Mouse (Mus musculus): ENCODE measurements around the gene Kcnip2. TPM values are rescaled to one million over a fixed set of nuclear protein-coding genes. Genes with fewer than 3 reads are reported as not detected.

Kcnip2 gene
- polyA plus RNA-seq, 1 experiment from 2014 or later = 20.4 TPM

DNA sequence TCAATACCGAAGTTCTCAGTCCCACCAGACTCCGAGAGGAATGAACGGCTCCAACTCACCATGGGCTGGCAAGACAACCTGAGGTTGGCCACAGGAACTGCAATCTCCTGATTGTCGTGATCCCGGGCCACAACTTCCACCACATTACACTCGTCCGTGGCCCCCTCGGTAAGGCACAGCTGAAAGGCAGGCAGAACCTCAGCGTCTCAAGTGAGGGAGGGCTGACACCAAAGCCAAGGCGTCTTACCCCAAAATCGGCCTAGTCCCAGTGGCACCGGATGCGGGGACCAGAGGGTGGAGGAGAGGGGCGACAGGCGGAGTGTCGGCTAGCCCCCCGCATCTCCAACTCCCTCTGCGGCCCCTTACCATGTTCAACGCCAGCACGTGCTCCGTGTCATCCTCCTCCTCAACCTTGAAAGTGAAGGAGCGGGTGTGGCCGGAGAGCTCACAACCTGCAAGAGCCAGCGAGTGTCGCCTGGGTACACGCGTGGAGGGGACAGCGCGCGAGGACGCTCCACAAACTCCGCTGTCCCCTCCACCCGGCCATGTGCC, 67.1 kb downstream of the Kcnip2 start:
- Histone ChIP-seq H3K27ac (ENCODE audit: low read depth, low read length) (no peak overlapping the region), H3K36me3 (ENCODE audit: control insufficient read depth, insufficient read depth, low read length) (peaks cover 11% of the 10 kb centered on the region), H3K27me3 (ENCODE audit: control insufficient read depth, insufficient read depth, low read length) (peaks cover 27% of the 10 kb centered on the region), H3K9me3 (ENCODE audit: control insufficient read depth, low read length) (no peaks in the 10 kb centered on the region), H3K9ac (replicated peaks; ENCODE audit: low read depth, low read length) (peak overlapping the region; percentile 72), H3K4me1 (ENCODE audit: control insufficient read depth, insufficient read depth, low read length) (peaks cover 9% of the 10 kb centered on the region), H3K4me2 (ENCODE audit: low read depth, low read length) (peak overlapping the region; percentile 97), H3K4me3 (ENCODE audit: low read depth, low read length) (peak overlapping the region; percentile 81)
- WGBS = 2% methylated on average over 32 of the region's 33 CpGs
- peak; percentile 16; the same call in 1 of the 2 replicates for ATAC-seq (ENCODE audit: low read depth)

DNA sequence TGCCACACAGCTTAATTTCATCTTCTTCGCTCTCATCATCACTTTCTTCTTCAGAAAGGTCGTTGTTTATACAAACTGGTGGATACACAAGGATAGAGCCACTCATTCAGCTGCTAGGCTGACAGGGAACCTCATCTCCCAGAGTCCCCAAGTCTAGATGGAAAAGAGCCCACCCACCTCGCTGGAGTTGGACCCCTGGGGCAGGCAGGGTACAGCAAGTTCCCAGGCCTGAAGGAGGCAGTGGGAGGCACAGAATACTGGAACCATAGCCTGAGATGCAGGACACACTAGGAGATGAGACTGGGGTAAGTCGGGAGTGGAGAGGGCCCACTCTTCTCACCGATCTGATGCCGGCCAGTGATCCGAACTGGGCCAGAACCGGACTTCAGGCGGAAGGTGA, 67.7 kb downstream of the Kcnip2 start:
- Histone ChIP-seq H3K4me1 (ENCODE audit: control insufficient read depth, insufficient read depth, low read length) (peaks cover 9% of the 10 kb centered on the region), H3K36me3 (ENCODE audit: control insufficient read depth, insufficient read depth, low read length) (peaks cover 6% of the 10 kb centered on the region), H3K4me2 (ENCODE audit: low read depth, low read length) (peak overlapping the region; percentile 97), H3K27me3 (ENCODE audit: control insufficient read depth, insufficient read depth, low read length) (peaks cover 31% of the 10 kb centered on the region), H3K9me3 (ENCODE audit: control insufficient read depth, low read length) (no peaks in the 10 kb centered on the region), H3K9ac (replicated peaks; ENCODE audit: low read depth, low read length) (no peak overlapping the region), H3K27ac (ENCODE audit: low read depth, low read length) (no peak overlapping the region), H3K4me3 (ENCODE audit: low read depth, low read length) (peak overlapping the region; percentile 81; the same call in 1 of the 2 replicates)
- no peak for ATAC-seq (ENCODE audit: low read depth)
- WGBS = 50% methylated on average over 9 of the region's 9 CpGs

DNA sequence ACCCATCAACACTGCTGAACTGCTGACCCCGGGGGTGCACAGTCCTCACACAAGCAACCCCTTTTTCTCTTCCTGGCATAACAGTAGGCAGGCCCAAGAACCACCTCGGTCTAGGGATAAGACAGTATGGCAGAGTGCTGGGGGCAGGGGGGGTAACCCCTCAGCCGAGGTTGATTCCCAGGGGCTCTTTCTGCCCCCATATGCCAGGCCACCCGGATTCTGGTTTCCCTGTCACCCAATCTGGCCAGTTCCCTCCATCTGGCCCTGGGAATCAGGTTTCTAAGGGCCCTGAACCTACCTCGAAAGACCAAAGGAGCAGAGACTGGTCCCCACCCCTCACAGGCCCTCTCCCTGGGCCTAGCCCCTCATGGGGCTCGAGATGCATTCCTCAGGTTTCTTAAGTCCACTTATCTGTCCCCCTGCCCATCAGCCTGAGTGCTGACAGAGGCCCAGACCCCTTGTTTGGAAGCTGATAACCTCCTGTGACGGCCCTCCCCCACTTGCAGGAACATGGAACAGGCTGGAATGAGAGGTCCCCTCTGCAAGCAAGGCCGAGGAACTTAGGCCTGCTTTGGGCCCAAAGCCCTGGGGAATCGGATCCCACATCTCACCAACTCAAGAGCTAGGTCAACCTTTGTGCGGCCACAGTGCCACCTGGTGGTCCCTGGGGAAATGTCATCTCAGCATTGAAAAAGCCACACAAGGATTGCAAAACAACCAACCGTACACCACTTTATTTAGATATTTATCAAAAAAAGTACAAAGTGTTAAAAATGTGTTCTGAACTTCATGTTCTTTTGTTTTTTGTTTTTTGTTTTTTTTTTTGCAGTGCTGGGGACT, 68.6 kb downstream of the Kcnip2 start:
- 32% methylated on average over 11 of the region's 11 CpGs for WGBS
- H3K36me3 ChIP-seq (ENCODE audit: control insufficient read depth, insufficient read depth, low read length) = peaks cover 6% of the 10 kb centered on the region
- H3K27ac ChIP-seq (ENCODE audit: low read depth, low read length) = no peak overlapping the region
- H3K9ac ChIP-seq (replicated peaks; ENCODE audit: low read depth, low read length) = no peak overlapping the region
- H3K27me3 ChIP-seq (ENCODE audit: control insufficient read depth, insufficient read depth, low read length) = peaks cover 37% of the 10 kb centered on the region
- no peak overlapping the region for H3K4me3 ChIP-seq (ENCODE audit: low read depth, low read length)
- no peak overlapping the region for H3K4me2 ChIP-seq (ENCODE audit: low read depth, low read length)
- no peak for ATAC-seq (ENCODE audit: low read depth)
- H3K9me3 ChIP-seq (ENCODE audit: control insufficient read depth, low read length) = no peaks in the 10 kb centered on the region
- peaks cover 16% of the 10 kb centered on the region for H3K4me1 ChIP-seq (ENCODE audit: control insufficient read depth, insufficient read depth, low read length)

DNA sequence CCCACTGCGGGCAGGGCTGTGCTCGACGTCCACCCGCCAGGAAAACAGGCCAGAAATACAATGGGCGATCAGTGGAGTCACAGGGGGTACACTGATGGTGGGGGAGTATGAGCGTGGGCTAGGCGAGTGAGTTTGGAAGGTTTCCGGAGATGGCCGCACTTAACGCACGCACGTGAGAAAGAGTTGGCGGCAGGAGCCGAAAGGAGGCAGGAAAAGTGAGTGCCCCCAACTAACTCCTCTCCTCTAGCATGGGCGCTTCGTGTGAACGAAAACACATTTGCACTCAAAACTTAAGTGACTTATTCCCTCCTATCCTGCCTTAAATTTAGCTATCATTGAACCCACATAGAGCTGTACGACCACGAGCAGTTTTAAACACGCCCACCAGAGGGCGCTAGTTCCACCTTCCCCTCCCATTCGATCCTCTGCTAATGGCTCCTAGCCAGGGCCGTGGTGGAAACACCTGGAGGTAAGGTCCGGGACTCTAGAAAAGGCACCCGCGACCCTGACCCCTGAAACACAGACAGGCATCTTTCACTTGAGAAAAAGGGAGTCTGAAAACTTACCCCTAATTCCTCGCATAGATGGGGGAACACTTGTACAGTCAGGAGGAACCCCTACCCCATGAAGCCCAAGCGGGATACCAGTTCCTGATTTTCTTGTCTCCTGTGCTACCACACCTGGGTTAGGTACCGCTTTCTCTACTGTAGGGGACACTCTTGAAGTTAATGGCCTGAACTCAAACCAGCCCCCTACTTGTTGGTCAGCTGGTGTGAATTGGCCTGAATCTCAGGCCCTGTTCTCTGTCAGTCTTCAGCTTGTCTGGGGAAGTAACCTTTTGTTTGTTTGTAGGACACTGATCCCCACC, 69.5 kb downstream of the Kcnip2 start:
- Histone ChIP-seq H3K4me3 (ENCODE audit: low read depth, low read length) (no peak overlapping the region), H3K27ac (ENCODE audit: low read depth, low read length) (no peak overlapping the region), H3K27me3 (ENCODE audit: control insufficient read depth, insufficient read depth, low read length) (peaks cover 45% of the 10 kb centered on the region), H3K9ac (replicated peaks; ENCODE audit: low read depth, low read length) (no peak overlapping the region), H3K9me3 (ENCODE audit: control insufficient read depth, low read length) (no peaks in the 10 kb centered on the region), H3K36me3 (ENCODE audit: control insufficient read depth, insufficient read depth, low read length) (peaks cover under 1% of the 10 kb centered on the region; the same call in 1 of the 2 replicates), H3K4me2 (ENCODE audit: low read depth, low read length) (no peak overlapping the region), H3K4me1 (ENCODE audit: control insufficient read depth, insufficient read depth, low read length) (peaks cover 16% of the 10 kb centered on the region)
- WGBS = 10% methylated on average over 29 of the region's 29 CpGs
- ATAC-seq (ENCODE audit: low read depth) = no peak

DNA sequence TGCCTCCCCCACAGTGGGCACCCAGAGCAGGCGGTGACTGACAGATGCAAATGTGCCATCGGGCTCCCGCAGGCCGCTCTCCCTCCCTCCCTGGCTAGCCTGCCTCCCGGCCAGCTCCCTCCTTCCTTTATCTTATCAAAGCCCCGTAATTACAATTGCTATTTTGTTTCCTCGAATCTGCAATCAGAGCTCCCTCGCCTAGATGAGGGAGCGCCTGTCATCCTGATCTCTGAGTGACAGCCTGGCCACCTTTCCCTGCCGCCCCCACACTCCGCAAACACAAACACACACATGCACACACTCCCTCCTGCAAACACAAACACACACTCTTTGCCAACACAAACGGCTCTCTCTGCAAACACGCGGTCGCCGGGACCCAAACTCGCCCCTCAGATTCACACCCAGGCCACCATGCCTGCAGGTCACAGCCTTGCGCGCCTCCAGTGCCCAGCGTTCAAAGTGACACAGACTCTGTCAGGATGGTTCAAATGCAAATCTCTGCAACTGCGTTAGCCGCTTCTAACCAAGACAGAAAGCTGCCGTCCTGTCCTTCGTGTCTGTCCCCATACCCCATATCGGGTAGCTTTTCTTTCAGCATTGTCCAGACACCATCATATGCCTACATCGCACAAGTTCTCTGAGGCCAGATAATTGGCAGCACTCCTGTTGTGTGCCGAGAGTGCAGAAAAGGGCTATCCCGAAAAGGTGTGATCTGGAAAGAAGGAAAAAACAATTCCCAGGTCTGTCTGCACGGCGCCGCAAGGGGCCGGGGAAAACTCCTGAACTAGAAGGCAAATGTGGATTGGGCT, 70.3 kb downstream of the Kcnip2 start:
- peaks cover 53% of the 10 kb centered on the region for H3K27me3 ChIP-seq (ENCODE audit: control insufficient read depth, insufficient read depth, low read length)
- H3K36me3 ChIP-seq (ENCODE audit: control insufficient read depth, insufficient read depth, low read length) = no peaks in the 10 kb centered on the region
- no peak overlapping the region for H3K4me3 ChIP-seq (ENCODE audit: low read depth, low read length)
- H3K4me1 ChIP-seq (ENCODE audit: control insufficient read depth, insufficient read depth, low read length) = peaks cover 16% of the 10 kb centered on the region
- no peak overlapping the region for H3K9ac ChIP-seq (replicated peaks; ENCODE audit: low read depth, low read length)
- no peak for ATAC-seq (ENCODE audit: low read depth)
- no peaks in the 10 kb centered on the region for H3K9me3 ChIP-seq (ENCODE audit: control insufficient read depth, low read length)
- H3K4me2 ChIP-seq (ENCODE audit: low read depth, low read length) = no peak overlapping the region
- WGBS = 3% methylated on average over 32 of the region's 32 CpGs
- H3K27ac ChIP-seq (ENCODE audit: low read depth, low read length) = no peak overlapping the region

DNA sequence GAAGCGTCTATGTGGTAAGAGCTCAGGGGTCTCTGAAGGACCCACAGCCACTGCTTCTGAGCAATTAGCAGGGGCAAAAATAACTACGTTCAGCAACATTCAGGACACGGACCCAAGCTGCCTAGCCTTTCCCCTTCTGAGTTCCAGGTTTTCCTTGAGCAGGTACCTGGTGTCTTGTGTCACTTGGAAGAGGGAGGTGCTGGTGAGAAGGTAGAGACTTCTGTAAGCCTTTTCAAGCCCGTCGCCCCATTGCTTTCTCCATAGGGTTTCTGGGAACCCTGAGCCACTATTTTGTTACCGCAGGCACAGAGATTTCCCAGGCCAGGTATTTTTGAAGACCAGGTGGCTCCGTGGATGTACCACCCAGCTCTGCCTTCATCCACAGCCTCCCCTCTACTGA, 72.2 kb downstream of the Kcnip2 start:
- peaks cover 70% of the 10 kb centered on the region for H3K27me3 ChIP-seq (ENCODE audit: control insufficient read depth, insufficient read depth, low read length)
- H3K36me3 ChIP-seq (ENCODE audit: control insufficient read depth, insufficient read depth, low read length) = no peaks in the 10 kb centered on the region
- no peaks in the 10 kb centered on the region for H3K9me3 ChIP-seq (ENCODE audit: control insufficient read depth, low read length)
- WGBS = 18% methylated on average over 7 of the region's 7 CpGs
- no peak overlapping the region for H3K9ac ChIP-seq (replicated peaks; ENCODE audit: low read depth, low read length)
- H3K4me2 ChIP-seq (ENCODE audit: low read depth, low read length) = no peak overlapping the region
- ATAC-seq (ENCODE audit: low read depth) = no peak
- H3K27ac ChIP-seq (ENCODE audit: low read depth, low read length) = no peak overlapping the region
- no peak overlapping the region for H3K4me3 ChIP-seq (ENCODE audit: low read depth, low read length)
- peaks cover 12% of the 10 kb centered on the region for H3K4me1 ChIP-seq (ENCODE audit: control insufficient read depth, insufficient read depth, low read length)

DNA sequence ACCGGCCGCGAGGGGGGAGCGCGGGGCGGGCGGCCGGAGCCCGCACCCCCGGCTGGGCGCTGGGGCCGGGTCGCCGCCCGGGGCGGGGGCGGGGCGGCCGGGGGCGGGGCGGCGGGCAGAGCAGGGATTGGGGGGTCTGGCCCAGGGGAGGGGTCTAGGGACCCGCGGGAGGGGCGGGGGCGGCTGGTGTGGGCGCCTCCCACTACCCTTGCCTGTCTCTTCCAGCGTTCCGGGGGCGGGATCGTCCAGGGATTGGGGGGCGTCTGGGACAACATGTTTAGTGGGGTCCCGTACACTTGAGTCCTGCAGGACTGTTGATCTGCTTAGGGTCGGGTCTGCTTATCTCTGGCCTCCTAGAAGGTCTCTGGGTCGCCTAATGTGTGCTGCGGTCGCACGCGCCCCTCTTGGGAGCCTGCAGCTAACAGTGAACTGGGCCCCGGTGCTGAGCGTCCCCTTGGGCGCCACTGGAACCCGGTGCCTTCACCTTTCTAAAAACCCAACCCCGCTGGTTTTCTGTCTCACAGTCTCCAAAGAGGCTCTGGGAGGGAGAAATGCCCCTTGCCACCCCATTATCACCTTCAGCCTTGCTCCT, 72.8 kb downstream of the Kcnip2 start:
- peak overlapping the region; percentile 60 for H3K4me2 ChIP-seq (ENCODE audit: low read depth, low read length)
- peak overlapping the region; percentile 32 for H3K4me3 ChIP-seq (ENCODE audit: low read depth, low read length)
- peaks cover 7% of the 10 kb centered on the region; the same call in 1 of the 2 replicates for H3K4me1 ChIP-seq (ENCODE audit: control insufficient read depth, insufficient read depth, low read length)
- ATAC-seq (ENCODE audit: low read depth) = no peak
- 0 out of 2 replicates have a peak overlapping the region, but pooled peaks have one; percentile 28 for H3K9ac ChIP-seq (replicated peaks; ENCODE audit: low read depth, low read length)
- no peaks in the 10 kb centered on the region for H3K36me3 ChIP-seq (ENCODE audit: control insufficient read depth, insufficient read depth, low read length)
- no peaks in the 10 kb centered on the region for H3K9me3 ChIP-seq (ENCODE audit: control insufficient read depth, low read length)
- no peak overlapping the region for H3K27ac ChIP-seq (ENCODE audit: low read depth, low read length)
- under 1% methylated on average over 18 of the region's 44 CpGs for WGBS
- H3K27me3 ChIP-seq (ENCODE audit: control insufficient read depth, insufficient read depth, low read length) = peaks cover 76% of the 10 kb centered on the region

Measured in neural tube, embryonic 14.5 days (tissue).